22 mouse cellular contexts compared by ENCODE assay signal in the genomic region with DNA sequence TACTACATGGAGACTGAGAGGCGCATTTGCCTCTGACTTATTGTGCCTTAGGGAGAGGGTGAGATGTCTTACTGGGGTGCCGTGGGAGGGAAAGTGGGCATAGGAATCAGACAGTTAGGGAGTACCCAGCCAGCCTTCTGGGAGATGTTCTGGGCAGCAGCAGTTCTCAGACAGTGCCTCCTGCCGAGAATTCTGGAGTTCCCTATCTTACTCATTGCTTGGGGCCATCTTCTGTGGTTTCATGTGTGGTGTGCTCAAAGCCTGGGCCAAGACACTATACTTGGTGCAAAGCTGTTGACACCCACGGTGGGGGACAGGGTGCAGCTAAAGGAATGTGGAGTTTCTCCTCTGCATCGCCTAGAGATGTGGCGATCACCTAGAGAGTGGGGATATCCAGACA.
DNase-seq lines count a peak whose midpoint lies in the region; ATAC-seq and TF ChIP-seq lines count a peak whose summit lies in the region.
"Had no signal": no experiment of that assay in that cellular context is flagged by ENCODE, and none has a peak within 500 bp of the region (broad histone marks: within the 10 kb centered on the region; RNA-seq: fewer than 3 reads in every experiment).

No protein-coding gene starts in this region.

- peak overlapping the region; percentile 87; the same call in 1 of the 2 replicates for H3K27ac ChIP-seq in forebrain, embryonic 14.5 days (ENCODE audit: low read depth, low read length)
- no peak overlapping the region for H3K27ac ChIP-seq in forebrain, embryonic 11.5 days (ENCODE audit: low read depth, low read length)
- H3K27ac ChIP-seq in left cerebral cortex, adult 2 months: peak overlapping the region; percentile 34
- peak overlapping the region; percentile 52 for H3K27ac ChIP-seq in cortical plate, adult 2 months (ENCODE audit: insufficient read depth, low read length)
- H3K27ac ChIP-seq in midbrain, embryonic 15.5 days: peak overlapping the region; percentile 94
- no peak overlapping the region for H3K27ac ChIP-seq in kidney, adult 2 months (ENCODE audit: insufficient read depth, low read depth, low read length)
- H3K27ac ChIP-seq: heart, embryonic 15.5 days; kidney, embryonic 15.5 days; limb, embryonic 13.5 days; liver, embryonic 14.5 days; neural tube, embryonic 12.5 days had no signal

- no peak for DNase-seq in forebrain, embryonic 14.5 days (ENCODE audit: low spot score)
- no peak for DNase-seq in forebrain, embryonic 11.5 days (ENCODE audit: low spot score)
- DNase-seq in left cerebral cortex, adult 2 months (ENCODE audit: extremely low spot score in 1 of 2, low spot score in 2 of 2): no peak
- DNase-seq in left cerebral cortex, postnatal 4 days: no peak
- DNase-seq in gastrocnemius, adult 18-20 months (ENCODE audit: low spot score): no peak
- DNase-seq in kidney, adult 2 months: no peak
- DNase-seq: adrenal gland, postnatal 14 days; cerebellum, adult 18-20 months; gastrocnemius, postnatal 36 days; heart, postnatal 4 days; kidney, postnatal 4 days; thymus, postnatal 14 days had no signal

- H3K9me3 ChIP-seq in forebrain, embryonic 14.5 days (replicated peaks; ENCODE audit: control insufficient read depth, low read length): no peaks in the 10 kb centered on the region
- H3K9me3 ChIP-seq in forebrain, embryonic 11.5 days (ENCODE audit: control insufficient read depth, low read length): no peaks in the 10 kb centered on the region
- H3K9me3 ChIP-seq in midbrain, embryonic 15.5 days: no peaks in the 10 kb centered on the region
- H3K9me3 ChIP-seq: heart, embryonic 15.5 days; kidney, embryonic 15.5 days; limb, embryonic 13.5 days; neural tube, embryonic 12.5 days had no signal

- H3K4me1 ChIP-seq in forebrain, embryonic 14.5 days (ENCODE audit: control insufficient read depth, insufficient read depth, low read length): peaks cover 16% of the 10 kb centered on the region
- no peaks in the 10 kb centered on the region; the same call in 1 of the 2 replicates for H3K4me1 ChIP-seq in forebrain, embryonic 11.5 days (replicated peaks; ENCODE audit: control insufficient read depth, insufficient read depth, low read length)
- H3K4me1 ChIP-seq in cortical plate, adult 2 months (ENCODE audit: control insufficient read depth, insufficient read depth, low read length): peaks cover 19% of the 10 kb centered on the region
- H3K4me1 ChIP-seq in midbrain, embryonic 15.5 days: peaks cover 48% of the 10 kb centered on the region
- H3K4me1 ChIP-seq in kidney, adult 2 months (ENCODE audit: control insufficient read depth, insufficient read depth, low read length): no peaks in the 10 kb centered on the region
- H3K4me1 ChIP-seq: heart, embryonic 15.5 days; kidney, embryonic 15.5 days; limb, embryonic 13.5 days had no signal

- no peak overlapping the region for H3K9ac ChIP-seq in forebrain, embryonic 14.5 days (ENCODE audit: low read length)
- no peak overlapping the region for H3K9ac ChIP-seq in forebrain, embryonic 11.5 days (ENCODE audit: low read length)
- H3K9ac ChIP-seq in midbrain, embryonic 15.5 days: no peak overlapping the region
- H3K9ac ChIP-seq: heart, embryonic 15.5 days; kidney, embryonic 15.5 days; limb, embryonic 13.5 days; liver, embryonic 14.5 days; neural tube, embryonic 12.5 days had no signal

- intact Hi-C loops in left cerebral cortex, adult 2 months (cut with DNase I): loop anchor here (2.0 kb wide), 1 partner anchor 16 kb away; no protein-coding TSS in a partner anchor
- intact Hi-C loops in left cerebral cortex, postnatal 4 days (cut with DNase I): no loop called here

- no peak for TF ChIP-seq POLR2A in cortical plate, adult 2 months (IDR thresholded peaks at IDR 0.05; ENCODE audit: extremely low read depth, insufficient read depth, low read length)
- TF ChIP-seq POLR2A in kidney, adult 2 months (IDR thresholded peaks at IDR 0.05; ENCODE audit: low read depth, low read length): no peak

- H3K27me3 ChIP-seq in forebrain, embryonic 14.5 days (replicated peaks; ENCODE audit: control insufficient read depth, insufficient read depth, low read length): no peaks in the 10 kb centered on the region
- no peaks in the 10 kb centered on the region for H3K27me3 ChIP-seq in forebrain, embryonic 11.5 days (ENCODE audit: control insufficient read depth, insufficient read depth, low read length)
- no peaks in the 10 kb centered on the region for H3K27me3 ChIP-seq in midbrain, embryonic 15.5 days (replicated peaks)
- H3K27me3 ChIP-seq in kidney, adult 2 months (replicated peaks; ENCODE audit: control insufficient read depth, insufficient read depth, low read length): no peaks in the 10 kb centered on the region
- H3K27me3 ChIP-seq: heart, embryonic 15.5 days; kidney, embryonic 15.5 days; limb, embryonic 13.5 days; neural tube, embryonic 12.5 days had no signal

- no peak overlapping the region for H3K4me2 ChIP-seq in forebrain, embryonic 14.5 days (ENCODE audit: low read length)
- H3K4me2 ChIP-seq in forebrain, embryonic 11.5 days (ENCODE audit: low read depth, low read length, severe bottlenecking): no peak overlapping the region
- no peak overlapping the region for H3K4me2 ChIP-seq in midbrain, embryonic 15.5 days
- H3K4me2 ChIP-seq: heart, embryonic 15.5 days; kidney, embryonic 15.5 days; limb, embryonic 13.5 days; neural tube, embryonic 12.5 days had no signal

- no peak for ATAC-seq in forebrain, embryonic 14.5 days
- no peak for ATAC-seq in forebrain, embryonic 11.5 days (replicated peaks; ENCODE audit: low FRiP score)
- no peak for ATAC-seq in midbrain, embryonic 15.5 days (replicated peaks)
- ATAC-seq: activated CD4-positive, CD25-positive, alpha-beta regulatory T cell, adult 4 months; intestine, embryonic 16.5 days had no signal

- WGBS in forebrain, embryonic 14.5 days: 88% methylated on average over 6 of the region's 6 CpGs
- WGBS in forebrain, embryonic 11.5 days: 83% methylated on average over 6 of the region's 6 CpGs
- WGBS in midbrain, embryonic 15.5 days: 86% methylated on average over 6 of the region's 6 CpGs
- 81% methylated on average over 6 of the region's 6 CpGs for WGBS in kidney, adult 2 months

- H3K4me3 ChIP-seq in forebrain, embryonic 14.5 days (ENCODE audit: low read depth, low read length): no peak overlapping the region
- no peak overlapping the region for H3K4me3 ChIP-seq in forebrain, embryonic 11.5 days (ENCODE audit: low read depth, low read length)
- H3K4me3 ChIP-seq in left cerebral cortex, adult 2 months: no peak overlapping the region
- no peak overlapping the region for H3K4me3 ChIP-seq in cortical plate, adult 2 months (ENCODE audit: insufficient read depth, low read length)
- H3K4me3 ChIP-seq in midbrain, embryonic 15.5 days: no peak overlapping the region
- no peak overlapping the region for H3K4me3 ChIP-seq in kidney, adult 2 months (ENCODE audit: insufficient read depth, low read depth, low read length)
- H3K4me3 ChIP-seq: heart, embryonic 15.5 days; kidney, embryonic 15.5 days; limb, embryonic 13.5 days; neural tube, embryonic 12.5 days had no signal

- no peaks in the 10 kb centered on the region for H3K36me3 ChIP-seq in forebrain, embryonic 14.5 days (ENCODE audit: control insufficient read depth, insufficient read depth, low read length)
- H3K36me3 ChIP-seq in forebrain, embryonic 11.5 days (ENCODE audit: control insufficient read depth, insufficient read depth, low read length): no peaks in the 10 kb centered on the region
- H3K36me3 ChIP-seq in midbrain, embryonic 15.5 days (replicated peaks): no peaks in the 10 kb centered on the region
- no peaks in the 10 kb centered on the region for H3K36me3 ChIP-seq in kidney, adult 2 months (ENCODE audit: control insufficient read depth, insufficient read depth, low read length)
- H3K36me3 ChIP-seq: G1E; heart, embryonic 15.5 days; kidney, embryonic 15.5 days; limb, embryonic 13.5 days had no signal

- no peak for TF ChIP-seq CTCF in left cerebral cortex, adult 2 months (IDR thresholded peaks at IDR 0.05)
- no peak for TF ChIP-seq CTCF in cortical plate, adult 2 months (IDR thresholded peaks at IDR 0.05; ENCODE audit: extremely low read depth, insufficient read depth, low read length)
- no peak for TF ChIP-seq CTCF in kidney, adult 2 months (conservative IDR thresholded peaks at IDR 0.05; ENCODE audit: insufficient read depth, insufficient read length, low read depth, low read length)

Comparison
In these comparisons a context has a peak if more than half of its experiments do, and no peak if none do; other contexts are left out.
1. H3K27ac ChIP-seq: peak in forebrain, embryonic 14.5 days (single experiment), left cerebral cortex, adult 2 months (single experiment), cortical plate, adult 2 months (single experiment) and midbrain, embryonic 15.5 days (single experiment); none in forebrain, embryonic 11.5 days (single experiment) and kidney, adult 2 months (single experiment).